Mouse (Mus musculus) lung, adult 2 months (tissue): Measurements from ENCODE around the gene Ppp1r9b.

Experiments
- CTCF ChIP-seq: fragments of 200-500 bp; IDR thresholded peaks from 2 replicates; pipeline ENCODE4 v1.5.1; 2011; ENCODE audit warnings: mild to moderate bottlenecking, low read length, control low read depth; ENCODE audit not compliant: insufficient read depth
- POLR2A ChIP-seq: fragments of 200-500 bp; IDR thresholded peaks from 2 replicates; pipeline ENCODE4 v1.6.1; 2011; ENCODE audit warnings: low read depth, mild to moderate bottlenecking, control low read depth, low read length, borderline replicate concordance; ENCODE audit errors: extremely low read depth

- TF ChIP-seq CTCF = no peak
- peak; percentile 89 for TF ChIP-seq POLR2A
Measured at GRCm38 (mm10) chr11:95041139-95041609, 50.3 kb downstream of the Ppp1r9b start, which contains the start of gene Pdk2.
